Mouse (Mus musculus): ENCODE measurements at regions not wholly inside any gene's neighbourhood (a gene's known extent, or its start where the extent isn't known, plus 50 kb on each side); places are given as distances from the start of the nearest gene placed in this dataset.
"Not testable (repeated sequence)": the region's sequence is repeated elsewhere in the genome, so short reads cannot be mapped to it uniquely, and the experiment has no call there.

GRCm38 (mm10) chr8:20027956-20028355 lies 124.8 kb downstream of the Gm31371 start:
- DNase-seq (ENCODE audit: low spot score); ATAC-seq (ENCODE audit: extremely low read depth, insufficient number of reproducible peaks, low FRiP score, poor library complexity, severe bottlenecking); H3K9me3 ChIP-seq (replicated peaks); H3K36me3 ChIP-seq (replicated peaks); H3K4me1 ChIP-seq (ENCODE audit: insufficient read depth, low read depth, low read length); H3K4me3 ChIP-seq (ENCODE audit: low read depth, low read length); H3K27me3 ChIP-seq (ENCODE audit: insufficient read depth, low read length): not testable (repeated sequence)

- ATAC-seq (ENCODE audit: extremely low read depth, insufficient number of reproducible peaks, low FRiP score, poor library complexity, severe bottlenecking); H3K9me3 ChIP-seq (replicated peaks); H3K36me3 ChIP-seq (replicated peaks); H3K4me3 ChIP-seq (ENCODE audit: low read depth, low read length); H3K27me3 ChIP-seq (ENCODE audit: insufficient read depth, low read length); DNase-seq (ENCODE audit: low spot score); H3K4me1 ChIP-seq (ENCODE audit: insufficient read depth, low read depth, low read length): not testable (repeated sequence)
Observed at GRCm38 (mm10) chr8:20030131-20030530, 126.9 kb downstream of the Gm31371 start.

GRCm38 (mm10) chr8:20057626-20058025 lies 154.4 kb downstream of the Gm31371 start:
- not testable (repeated sequence) for ATAC-seq (ENCODE audit: extremely low read depth, insufficient number of reproducible peaks, low FRiP score, poor library complexity, severe bottlenecking); H3K4me3 ChIP-seq (ENCODE audit: low read depth, low read length); H3K4me1 ChIP-seq (ENCODE audit: insufficient read depth, low read depth, low read length); H3K36me3 ChIP-seq (replicated peaks); DNase-seq (ENCODE audit: low spot score); H3K9me3 ChIP-seq (replicated peaks); H3K27me3 ChIP-seq (ENCODE audit: insufficient read depth, low read length)

GRCm38 (mm10) chr8:20098121-20098520 lies 194.9 kb downstream of the Gm31371 start:
- not testable (repeated sequence) for ATAC-seq (ENCODE audit: extremely low read depth, insufficient number of reproducible peaks, low FRiP score, poor library complexity, severe bottlenecking); H3K4me1 ChIP-seq (ENCODE audit: insufficient read depth, low read depth, low read length); DNase-seq (ENCODE audit: low spot score); H3K9me3 ChIP-seq (replicated peaks); H3K27me3 ChIP-seq (ENCODE audit: insufficient read depth, low read length); H3K36me3 ChIP-seq (replicated peaks); H3K4me3 ChIP-seq (ENCODE audit: low read depth, low read length)

GRCm38 (mm10) chr8:20100241-20100640 lies 197.0 kb downstream of the Gm31371 start:
- H3K4me1 ChIP-seq (ENCODE audit: insufficient read depth, low read depth, low read length); H3K36me3 ChIP-seq (replicated peaks); H3K9me3 ChIP-seq (replicated peaks); H3K4me3 ChIP-seq (ENCODE audit: low read depth, low read length); ATAC-seq (ENCODE audit: extremely low read depth, insufficient number of reproducible peaks, low FRiP score, poor library complexity, severe bottlenecking); DNase-seq (ENCODE audit: low spot score); H3K27me3 ChIP-seq (ENCODE audit: insufficient read depth, low read length): not testable (repeated sequence)

- not testable (repeated sequence) for H3K4me3 ChIP-seq (ENCODE audit: low read depth, low read length); H3K36me3 ChIP-seq (replicated peaks); H3K9me3 ChIP-seq (replicated peaks); DNase-seq (ENCODE audit: low spot score); ATAC-seq (ENCODE audit: extremely low read depth, insufficient number of reproducible peaks, low FRiP score, poor library complexity, severe bottlenecking); H3K27me3 ChIP-seq (ENCODE audit: insufficient read depth, low read length); H3K4me1 ChIP-seq (ENCODE audit: insufficient read depth, low read depth, low read length)
Observed at GRCm38 (mm10) chr8:20102374-20102773, 199.2 kb downstream of the Gm31371 start.

- DNase-seq (ENCODE audit: low spot score); H3K4me1 ChIP-seq (ENCODE audit: insufficient read depth, low read depth, low read length): not testable (repeated sequence)
Observed at GRCm38 (mm10) chr8:20107154-20107553, 204.0 kb downstream of the Gm31371 start.

GRCm38 (mm10) chr8:20116785-20117184 lies 213.6 kb downstream of the Gm31371 start:
- not testable (repeated sequence) for H3K4me1 ChIP-seq (ENCODE audit: insufficient read depth, low read depth, low read length); DNase-seq (ENCODE audit: low spot score)

More at GRCm38 (mm10) chr8:20107154-20107553, 204.0 kb downstream of the Gm31371 start:
- not testable (repeated sequence) for H3K27me3 ChIP-seq (ENCODE audit: insufficient read depth, low read length); H3K9me3 ChIP-seq (replicated peaks); ATAC-seq (ENCODE audit: extremely low read depth, insufficient number of reproducible peaks, low FRiP score, poor library complexity, severe bottlenecking); H3K36me3 ChIP-seq (replicated peaks); H3K4me3 ChIP-seq (ENCODE audit: low read depth, low read length)

GRCm38 (mm10) chr8:20119581-20119980 lies 216.4 kb downstream of the Gm31371 start:
- H3K4me1 ChIP-seq (ENCODE audit: insufficient read depth, low read depth, low read length); H3K36me3 ChIP-seq (replicated peaks); H3K9me3 ChIP-seq (replicated peaks); H3K4me3 ChIP-seq (ENCODE audit: low read depth, low read length); ATAC-seq (ENCODE audit: extremely low read depth, insufficient number of reproducible peaks, low FRiP score, poor library complexity, severe bottlenecking); DNase-seq (ENCODE audit: low spot score); H3K27me3 ChIP-seq (ENCODE audit: insufficient read depth, low read length): not testable (repeated sequence)

More at GRCm38 (mm10) chr8:20116785-20117184, 213.6 kb downstream of the Gm31371 start:
- ATAC-seq (ENCODE audit: extremely low read depth, insufficient number of reproducible peaks, low FRiP score, poor library complexity, severe bottlenecking); H3K9me3 ChIP-seq (replicated peaks); H3K36me3 ChIP-seq (replicated peaks); H3K27me3 ChIP-seq (ENCODE audit: insufficient read depth, low read length); H3K4me3 ChIP-seq (ENCODE audit: low read depth, low read length): not testable (repeated sequence)

- not testable (repeated sequence) for H3K4me3 ChIP-seq (ENCODE audit: low read depth, low read length); ATAC-seq (ENCODE audit: extremely low read depth, insufficient number of reproducible peaks, low FRiP score, poor library complexity, severe bottlenecking); H3K36me3 ChIP-seq (replicated peaks); H3K9me3 ChIP-seq (replicated peaks); H3K4me1 ChIP-seq (ENCODE audit: insufficient read depth, low read depth, low read length); DNase-seq (ENCODE audit: low spot score); H3K27me3 ChIP-seq (ENCODE audit: insufficient read depth, low read length)
Observed at GRCm38 (mm10) chr8:20120186-20120585, 217.0 kb downstream of the Gm31371 start.

GRCm38 (mm10) chr8:20121391-20121909 lies 218.3 kb downstream of the Gm31371 start:
- not testable (repeated sequence) for H3K27me3 ChIP-seq (ENCODE audit: insufficient read depth, low read length); ATAC-seq (ENCODE audit: extremely low read depth, insufficient number of reproducible peaks, low FRiP score, poor library complexity, severe bottlenecking); H3K4me1 ChIP-seq (ENCODE audit: insufficient read depth, low read depth, low read length); DNase-seq (ENCODE audit: low spot score); H3K9me3 ChIP-seq (replicated peaks); H3K36me3 ChIP-seq (replicated peaks); H3K4me3 ChIP-seq (ENCODE audit: low read depth, low read length)

- H3K9me3 ChIP-seq (replicated peaks); H3K4me1 ChIP-seq (ENCODE audit: insufficient read depth, low read depth, low read length); H3K27me3 ChIP-seq (ENCODE audit: insufficient read depth, low read length); DNase-seq (ENCODE audit: low spot score); H3K36me3 ChIP-seq (replicated peaks): not testable (repeated sequence)
- peak overlapping the region; percentile 68 for H3K4me3 ChIP-seq (ENCODE audit: low read depth, low read length)
- ATAC-seq (ENCODE audit: extremely low read depth, insufficient number of reproducible peaks, low FRiP score, poor library complexity, severe bottlenecking), result peak; percentile 100
Observed at GRCm38 (mm10) chr8:20122067-20122925, 219.1 kb downstream of the Gm31371 start.
